11 mouse cellular contexts compared by ENCODE assay signal in genomic region chr19:23162387-23162809, GRCm38 (mm10). TPM values are rescaled to one million over a fixed set of nuclear protein-coding genes. Genes with fewer than 3 reads are reported as not detected.
DNase-seq lines count a peak whose midpoint lies in the region; ATAC-seq lines count a peak whose summit lies in the region.
"Had no signal": no experiment of that assay in that cellular context is flagged by ENCODE, and none has a peak within 500 bp of the region (broad histone marks: within the 10 kb centered on the region; RNA-seq: fewer than 3 reads in every experiment).

No protein-coding gene starts in this region.

- WGBS in hindbrain, embryonic 11.5 days: 35% methylated on average over 8 of the region's 8 CpGs
- 36% methylated on average over 8 of the region's 8 CpGs for WGBS in hindbrain, embryonic 14.5 days
- 14% methylated on average over 8 of the region's 8 CpGs for WGBS in embryonic facial prominence, embryonic 15.5 days
- WGBS in midbrain, embryonic 16.5 days: 19% methylated on average over 8 of the region's 8 CpGs

- no peak overlapping the region for H3K9ac ChIP-seq in hindbrain, embryonic 11.5 days (ENCODE audit: low read depth, low read length)
- no peak overlapping the region for H3K9ac ChIP-seq in hindbrain, embryonic 14.5 days
- no peak overlapping the region for H3K9ac ChIP-seq in embryonic facial prominence, embryonic 15.5 days
- H3K9ac ChIP-seq in midbrain, embryonic 16.5 days (ENCODE audit: low read depth, low read length): no peak overlapping the region
- H3K9ac ChIP-seq: forebrain, embryonic 15.5 days had no signal

- no peaks in the 10 kb centered on the region for H3K9me3 ChIP-seq in hindbrain, embryonic 11.5 days (ENCODE audit: control insufficient read depth, low read length)
- no peaks in the 10 kb centered on the region for H3K9me3 ChIP-seq in hindbrain, embryonic 14.5 days (ENCODE audit: control insufficient read depth, low read length)
- H3K9me3 ChIP-seq in embryonic facial prominence, embryonic 15.5 days (replicated peaks): no peaks in the 10 kb centered on the region
- no peaks in the 10 kb centered on the region for H3K9me3 ChIP-seq in midbrain, embryonic 16.5 days (replicated peaks; ENCODE audit: control insufficient read depth, low read length, poor library complexity, severe bottlenecking)
- H3K9me3 ChIP-seq: forebrain, embryonic 15.5 days had no signal

- peak; percentile 15 for DNase-seq in hindbrain, embryonic 11.5 days (ENCODE audit: low spot score)
- no peak for DNase-seq in hindbrain, embryonic 14.5 days (ENCODE audit: low spot score)
- peak; percentile 75 for DNase-seq in 3T3-L1 (ENCODE audit: low read depth, low spot score)
- DNase-seq in ES-CJ7 (ENCODE audit: low read depth, low spot score): peak; percentile 78
- DNase-seq in spleen, postnatal 10 days (ENCODE audit: low spot score in 2 of 2): no peak
- no peak for DNase-seq in urinary bladder, postnatal 4 days (ENCODE audit: low spot score in 2 of 2)

- H3K27ac ChIP-seq in hindbrain, embryonic 11.5 days (ENCODE audit: low read depth, low read length): no peak overlapping the region
- H3K27ac ChIP-seq in hindbrain, embryonic 14.5 days: no peak overlapping the region
- H3K27ac ChIP-seq in embryonic facial prominence, embryonic 15.5 days (replicated peaks): no peak overlapping the region
- H3K27ac ChIP-seq in midbrain, embryonic 16.5 days (ENCODE audit: low read length): no peak overlapping the region
- H3K27ac ChIP-seq: forebrain, embryonic 15.5 days had no signal

- no peaks in the 10 kb centered on the region for H3K36me3 ChIP-seq in hindbrain, embryonic 11.5 days (ENCODE audit: control insufficient read depth, insufficient read depth, low read length)
- H3K36me3 ChIP-seq in hindbrain, embryonic 14.5 days (replicated peaks; ENCODE audit: control insufficient read depth, insufficient read depth): no peaks in the 10 kb centered on the region
- H3K36me3 ChIP-seq in embryonic facial prominence, embryonic 15.5 days: no peaks in the 10 kb centered on the region
- no peaks in the 10 kb centered on the region for H3K36me3 ChIP-seq in midbrain, embryonic 16.5 days (ENCODE audit: control insufficient read depth, insufficient read depth, low read length)
- H3K36me3 ChIP-seq: forebrain, embryonic 15.5 days had no signal

- no peaks in the 10 kb centered on the region for H3K4me1 ChIP-seq in hindbrain, embryonic 11.5 days (replicated peaks; ENCODE audit: control insufficient read depth, insufficient read depth, low read length)
- H3K4me1 ChIP-seq in hindbrain, embryonic 14.5 days (replicated peaks; ENCODE audit: control insufficient read depth, insufficient read depth, low read length): no peaks in the 10 kb centered on the region
- peaks cover 5% of the 10 kb centered on the region; the same call in 1 of the 2 replicates for H3K4me1 ChIP-seq in embryonic facial prominence, embryonic 15.5 days
- H3K4me1 ChIP-seq in midbrain, embryonic 16.5 days (ENCODE audit: control insufficient read depth, insufficient read depth, low read length): no peaks in the 10 kb centered on the region
- H3K4me1 ChIP-seq: forebrain, embryonic 15.5 days had no signal

- ATAC-seq in hindbrain, embryonic 11.5 days (ENCODE audit: low FRiP score): no peak
- ATAC-seq in hindbrain, embryonic 14.5 days (ENCODE audit: low FRiP score): no peak
- ATAC-seq in embryonic facial prominence, embryonic 15.5 days (ENCODE audit: insufficient number of reproducible peaks, low FRiP score, low TSS enrichment, low read depth): no peak
- ATAC-seq in midbrain, embryonic 16.5 days: no peak
- ATAC-seq: activated CD4-positive, CD25-positive, alpha-beta regulatory T cell, adult 4 months had no signal

- H3K27me3 ChIP-seq in hindbrain, embryonic 11.5 days (ENCODE audit: control insufficient read depth, insufficient read depth, low read length): no peaks in the 10 kb centered on the region
- no peaks in the 10 kb centered on the region for H3K27me3 ChIP-seq in hindbrain, embryonic 14.5 days (ENCODE audit: control insufficient read depth, insufficient read depth, low read length)
- H3K27me3 ChIP-seq in embryonic facial prominence, embryonic 15.5 days: no peaks in the 10 kb centered on the region
- no peaks in the 10 kb centered on the region for H3K27me3 ChIP-seq in midbrain, embryonic 16.5 days (ENCODE audit: control insufficient read depth, insufficient read depth, low read depth, low read length)
- H3K27me3 ChIP-seq: forebrain, embryonic 15.5 days had no signal

- H3K4me2 ChIP-seq in hindbrain, embryonic 11.5 days (replicated peaks; ENCODE audit: low read depth, low read length): no peak overlapping the region
- no peak overlapping the region for H3K4me2 ChIP-seq in hindbrain, embryonic 14.5 days (replicated peaks)
- H3K4me2 ChIP-seq in embryonic facial prominence, embryonic 15.5 days (replicated peaks): 0 out of 2 replicates have a peak overlapping the region, but pooled peaks have one; percentile 2
- H3K4me2 ChIP-seq in midbrain, embryonic 16.5 days (ENCODE audit: low read length): no peak overlapping the region
- H3K4me2 ChIP-seq: forebrain, embryonic 15.5 days had no signal

- no peak overlapping the region for H3K4me3 ChIP-seq in hindbrain, embryonic 11.5 days (ENCODE audit: low read depth, low read length)
- no peak overlapping the region for H3K4me3 ChIP-seq in hindbrain, embryonic 14.5 days (replicated peaks; ENCODE audit: low read length)
- no peak overlapping the region for H3K4me3 ChIP-seq in embryonic facial prominence, embryonic 15.5 days (replicated peaks)
- no peak overlapping the region for H3K4me3 ChIP-seq in midbrain, embryonic 16.5 days (ENCODE audit: low read depth, low read length)
- H3K4me3 ChIP-seq: forebrain, embryonic 15.5 days; myocyte had no signal

RNA-seq across cellular contexts. Expression of gene Klf9, which starts 21.4 kb away (rescaled TPM):
- 0.80 and 0.95 TPM in 2 replicates for polyA plus RNA-seq in hindbrain, embryonic 11.5 days (2014; fragmentation: Nextera tagmentation; extraction: Ambion mirVana)
- polyA plus RNA-seq in hindbrain, embryonic 14.5 days (2014; fragmentation: Nextera tagmentation; extraction: Ambion mirVana): 2.4 and 3.3 TPM in 2 replicates
- polyA plus RNA-seq in embryonic facial prominence, embryonic 15.5 days (2015; fragmentation: Nextera tagmentation; extraction: Ambion mirVana): 6.9 and 7.5 TPM in 2 replicates
- 2.3 and 3.1 TPM in 2 replicates for polyA plus RNA-seq in midbrain, embryonic 16.5 days (2015; fragmentation: Nextera tagmentation; extraction: Ambion mirVana)

Comparison
In these comparisons a context has a peak if more than half of its experiments do, and no peak if none do; other contexts are left out.
1. DNase-seq: peak in hindbrain, embryonic 11.5 days (single experiment), 3T3-L1 (single experiment) and ES-CJ7 (single experiment); none in hindbrain, embryonic 14.5 days (single experiment), spleen, postnatal 10 days (0 of 2) and urinary bladder, postnatal 4 days (0 of 2).